Mouse (Mus musculus) megakaryocyte, embryonic 14.5 days (primary cell): ENCODE measurements around the gene Adcy6. TPM values are rescaled to one million over a fixed set of nuclear protein-coding genes. Genes with fewer than 3 reads are reported as not detected.

Source experiments
- H3K27me3 ChIP-seq: replicated peaks from 2 replicates; pipeline ENCODE3; 2012; ENCODE audit warnings: inconsistent platforms
- H3K36me3 ChIP-seq: replicated peaks from 2 replicates; pipeline ENCODE3; 2012; ENCODE audit warnings: low read length, inconsistent platforms, mixed read lengths
- H3K4me1 ChIP-seq: 2 replicates; pipeline ENCODE4 v1.6.1; 2012; ENCODE audit warnings: inconsistent platforms
- H3K4me3 ChIP-seq: replicated peaks from 2 replicates; pipeline ENCODE3; 2012; ENCODE audit warnings: moderate library complexity, mild to moderate bottlenecking, inconsistent platforms
- H3K9me3 ChIP-seq: 2 replicates; pipeline ENCODE4 v1.6.1; 2012; ENCODE audit warnings: inconsistent platforms
- FLI1 ChIP-seq: IDR thresholded peaks from 2 replicates; pipeline ENCODE4 v1.6.1; 2012; ENCODE audit warnings: low read length, inconsistent platforms, mixed read lengths
- GATA1 ChIP-seq: IDR thresholded peaks from 3 replicates; pipeline ENCODE4 v1.6.1; 2012; ENCODE audit warnings: mixed read lengths, low read length, inconsistent platforms, borderline replicate concordance
- polyA plus RNA-seq: library from polyadenylated mRNA; stranded (reverse); fragments of >175 nt; gene quantifications from 2 replicates; pipeline ENCODE4 v1.2.3, GENCODE M21; 2012; ENCODE audit warnings: low replicate concordance; ENCODE audit not compliant: insufficient read depth

Gene Adcy6
- 2.1 and 9.3 TPM in 2 replicates for polyA plus RNA-seq

GRCm38 (mm10) chr15:98609331-98610130 is at the start of gene Adcy6:
TSS of gene Adcy6 (minus strand) at chr15:98610076.
- TF ChIP-seq GATA1 (no peak), FLI1 (no peak)
- peak within 1 kb of the TSS; percentile 96 for H3K4me3 ChIP-seq
- H3K4me1 ChIP-seq: peaks cover 61% of the 10 kb centered on the region
- peaks cover 52% of the 10 kb centered on the region for H3K27me3 ChIP-seq
- H3K9me3 ChIP-seq: no peaks in the 10 kb centered on the region
- H3K36me3 ChIP-seq: peaks cover 6% of the 10 kb centered on the region

- TF ChIP-seq FLI1 (no peak), GATA1 (no peak)
- H3K9me3 ChIP-seq: 0 out of 2 replicates have a peak, but pooled peaks cover 6% of the 10 kb centered on the region
- H3K4me1 ChIP-seq: peaks cover 26% of the 10 kb centered on the region
- no peak overlapping the region for H3K4me3 ChIP-seq
- H3K36me3 ChIP-seq: peaks cover 83% of the 10 kb centered on the region
- H3K27me3 ChIP-seq: no peaks in the 10 kb centered on the region
Observed at GRCm38 (mm10) chr15:98656982-98657751, 47.3 kb upstream of the Adcy6 start.

DNA sequence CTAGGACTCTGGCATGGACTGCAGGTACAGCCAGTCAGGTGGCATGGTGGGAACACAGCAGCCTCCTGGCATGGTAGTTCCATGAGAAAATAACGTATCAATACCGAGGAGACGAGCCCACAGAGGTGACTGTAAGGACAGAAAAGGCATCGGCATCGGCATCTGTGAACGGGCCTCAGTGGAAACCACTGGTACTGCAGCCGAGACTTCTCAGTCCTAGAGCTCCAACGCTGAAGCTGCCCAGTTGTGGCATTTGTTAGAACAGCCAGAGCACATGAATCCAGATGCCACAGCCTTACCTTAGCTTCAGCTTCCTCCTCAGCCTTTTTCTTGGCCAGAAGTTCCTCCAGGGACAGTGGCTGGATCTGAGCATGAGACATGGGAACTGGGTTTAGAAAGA is 42.3 kb upstream of the Adcy6 start:
- no peaks in the 10 kb centered on the region for H3K27me3 ChIP-seq
- no peaks in the 10 kb centered on the region for H3K4me1 ChIP-seq
- TF ChIP-seq FLI1: no peak
- no peak for TF ChIP-seq GATA1
- H3K36me3 ChIP-seq: peaks cover 100% of the 10 kb centered on the region
- no peak overlapping the region for H3K4me3 ChIP-seq
- H3K9me3 ChIP-seq: no peaks in the 10 kb centered on the region

DNA sequence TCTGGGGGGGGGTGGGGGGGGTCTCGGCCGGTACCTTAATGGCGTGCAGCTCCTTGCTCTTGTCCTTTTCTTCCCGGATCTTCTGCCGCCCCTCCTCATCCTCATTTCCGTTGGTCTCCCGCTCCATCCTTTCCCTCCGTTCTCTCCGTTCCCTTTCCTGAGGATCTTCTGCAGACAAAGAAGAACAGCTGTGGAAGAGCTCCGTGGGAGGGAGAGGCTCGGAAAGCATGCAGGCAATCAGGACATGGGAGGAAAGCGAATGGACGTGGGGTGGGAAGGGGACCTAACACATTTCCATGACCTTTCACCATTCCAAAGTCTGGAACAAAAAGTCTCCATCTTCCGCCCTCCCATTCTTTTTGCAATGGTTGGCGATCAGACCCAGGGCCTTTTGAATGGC is 41.6 kb upstream of the Adcy6 start:
- Histone ChIP-seq H3K27me3 (no peaks in the 10 kb centered on the region), H3K36me3 (peaks cover 100% of the 10 kb centered on the region), H3K4me3 (no peak overlapping the region), H3K9me3 (no peaks in the 10 kb centered on the region), H3K4me1 (no peaks in the 10 kb centered on the region)
- TF ChIP-seq GATA1 (no peak), FLI1 (no peak)

GRCm38 (mm10) chr15:98648071-98648470 is 38.2 kb upstream of the Adcy6 start:
- no peaks in the 10 kb centered on the region for H3K9me3 ChIP-seq
- TF ChIP-seq GATA1 (no peak), FLI1 (no peak)
- H3K4me3 ChIP-seq: no peak overlapping the region
- H3K27me3 ChIP-seq: peaks cover 4% of the 10 kb centered on the region
- H3K4me1 ChIP-seq: peaks cover 8% of the 10 kb centered on the region
- peaks cover 99% of the 10 kb centered on the region for H3K36me3 ChIP-seq

GRCm38 (mm10) chr15:98647308-98647707 is 37.4 kb upstream of the Adcy6 start:
- Histone ChIP-seq H3K27me3 (peaks cover 7% of the 10 kb centered on the region), H3K36me3 (peaks cover 93% of the 10 kb centered on the region), H3K9me3 (no peaks in the 10 kb centered on the region), H3K4me3 (no peak overlapping the region), H3K4me1 (peaks cover 8% of the 10 kb centered on the region)
- TF ChIP-seq FLI1 (no peak), GATA1 (no peak)

DNA sequence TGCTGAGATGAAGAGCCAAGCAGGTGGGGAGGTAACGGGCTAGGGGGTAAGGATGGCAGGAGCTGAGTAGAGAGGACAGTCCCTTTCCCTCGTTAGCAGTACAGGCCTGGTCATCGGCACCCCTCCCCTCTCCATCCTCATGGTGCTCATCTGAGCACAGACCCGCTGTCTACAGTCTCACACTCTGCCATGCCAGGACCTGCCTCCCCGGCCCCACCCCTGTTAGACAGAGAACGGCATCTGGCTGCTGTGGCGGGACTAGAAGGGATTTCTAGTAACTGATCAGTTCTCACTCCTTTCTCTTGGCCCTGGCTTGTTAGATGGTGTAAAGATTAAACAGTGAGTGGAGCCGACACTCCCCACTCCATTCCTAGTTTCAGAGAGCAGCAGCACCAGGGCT is 36.9 kb upstream of the Adcy6 start:
- Histone ChIP-seq H3K4me3 (no peak overlapping the region), H3K9me3 (no peaks in the 10 kb centered on the region), H3K4me1 (peaks cover 8% of the 10 kb centered on the region), H3K27me3 (peaks cover 13% of the 10 kb centered on the region), H3K36me3 (peaks cover 89% of the 10 kb centered on the region)
- no peak for TF ChIP-seq FLI1
- no peak for TF ChIP-seq GATA1

- no peaks in the 10 kb centered on the region for H3K9me3 ChIP-seq
- TF ChIP-seq FLI1: no peak
- no peak for TF ChIP-seq GATA1
- H3K4me3 ChIP-seq: no peak overlapping the region
- peaks cover 75% of the 10 kb centered on the region for H3K36me3 ChIP-seq
- peaks cover 27% of the 10 kb centered on the region for H3K27me3 ChIP-seq
- peaks cover 8% of the 10 kb centered on the region for H3K4me1 ChIP-seq
Observed at GRCm38 (mm10) chr15:98645057-98646026, 35.5 kb upstream of the Adcy6 start.

GRCm38 (mm10) chr15:98644406-98644805 is 34.5 kb upstream of the Adcy6 start:
- TF ChIP-seq FLI1 (no peak), GATA1 (no peak)
- H3K36me3 ChIP-seq: peaks cover 65% of the 10 kb centered on the region
- H3K27me3 ChIP-seq: peaks cover 36% of the 10 kb centered on the region
- no peak overlapping the region for H3K4me3 ChIP-seq
- peaks cover 12% of the 10 kb centered on the region for H3K4me1 ChIP-seq
- no peaks in the 10 kb centered on the region for H3K9me3 ChIP-seq
